Mouse (Mus musculus): Measurements from ENCODE around the gene Pgf. TPM values are rescaled to one million over a fixed set of nuclear protein-coding genes. Genes with fewer than 3 reads are reported as not detected.

Gene Pgf
- polyA plus RNA-seq (2014; fragmentation: Nextera tagmentation; extraction: Ambion mirVana), result 9.0 and 12.7 TPM in 2 replicates

DNA sequence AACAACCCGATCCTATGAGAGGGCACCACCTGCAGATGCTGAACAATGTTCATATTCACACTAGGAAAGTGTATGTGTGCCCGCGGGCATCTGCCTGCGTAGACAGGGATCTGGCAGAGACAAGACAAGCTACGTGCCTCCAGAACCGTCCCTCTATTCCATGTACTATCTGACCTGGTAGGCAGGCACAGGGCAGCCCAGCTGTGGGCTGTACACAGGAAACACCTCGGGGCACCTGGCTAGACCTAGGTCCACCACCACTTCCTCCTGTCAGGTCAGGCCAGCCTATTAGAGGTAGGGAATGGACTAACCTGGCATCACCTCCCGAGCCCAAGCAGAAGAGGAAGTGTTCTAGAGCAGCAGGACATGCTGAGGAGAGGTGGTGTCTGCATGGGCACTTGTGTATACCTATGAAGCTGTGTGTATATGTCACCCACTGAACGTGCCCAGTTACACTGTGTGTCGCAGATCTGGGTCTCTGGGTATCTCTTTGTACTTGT, at the start of gene Pgf:
Gene Pgf, minus strand, starts transcription at position 51 of the 500 bp plus-strand sequence.
- peaks cover 48% of the 10 kb centered on the region for H3K4me1 ChIP-seq (ENCODE audit: control insufficient read depth, insufficient read depth, low read length)
- no peaks in the 10 kb centered on the region for H3K36me3 ChIP-seq (ENCODE audit: control insufficient read depth, insufficient read depth, low read length)
- peak within 1 kb of the TSS; percentile 53 for H3K9ac ChIP-seq (ENCODE audit: low read depth, low read length)
- no peaks in the 10 kb centered on the region for H3K9me3 ChIP-seq (replicated peaks; ENCODE audit: control insufficient read depth, low read length)
- no peak within 1 kb of the TSS for H3K27ac ChIP-seq (ENCODE audit: low read depth, low read length)
- H3K27me3 ChIP-seq (ENCODE audit: control insufficient read depth, insufficient read depth, low read length), result peaks cover 8% of the 10 kb centered on the region
- peak within 1 kb of the TSS; percentile 38 for H3K4me3 ChIP-seq (ENCODE audit: low read depth, low read length)
- H3K4me2 ChIP-seq, result peak within 1 kb of the TSS; percentile 65
- no peak for ATAC-seq (replicated peaks; ENCODE audit: insufficient number of reproducible peaks, low FRiP score, low TSS enrichment)
- WGBS (ENCODE audit: insufficient replicate concordance), result 78% methylated on average over 10 of the region's 10 CpGs

DNA sequence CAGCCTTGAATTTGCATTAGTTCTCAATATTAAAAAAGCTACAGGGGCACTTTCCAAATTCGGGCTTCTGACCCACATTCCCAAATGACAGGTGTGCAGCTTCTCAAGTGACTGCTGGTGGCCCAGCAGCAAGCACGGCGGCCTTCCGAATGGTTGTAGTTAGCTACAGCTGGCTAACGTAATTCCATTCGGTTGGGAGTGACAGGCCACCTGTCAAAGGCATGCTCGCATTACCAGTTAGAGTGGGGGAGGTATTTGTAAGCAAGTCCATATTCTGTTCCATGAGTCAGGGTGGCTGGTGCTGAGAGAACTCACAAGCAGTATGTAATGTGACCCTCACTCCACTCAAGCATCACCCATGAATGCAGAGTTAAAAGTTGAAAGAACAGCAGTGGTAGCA, 49.6 kb upstream of the Pgf start:
- no peak overlapping the region for H3K27ac ChIP-seq (ENCODE audit: low read depth, low read length)
- no peak for ATAC-seq (replicated peaks; ENCODE audit: insufficient number of reproducible peaks, low FRiP score, low TSS enrichment)
- 61% methylated on average over 7 of the region's 7 CpGs for WGBS (ENCODE audit: insufficient replicate concordance)
- no peak overlapping the region for H3K4me3 ChIP-seq (ENCODE audit: low read depth, low read length)
- H3K4me1 ChIP-seq (ENCODE audit: control insufficient read depth, insufficient read depth, low read length), result peaks cover 7% of the 10 kb centered on the region
- no peaks in the 10 kb centered on the region for H3K27me3 ChIP-seq (ENCODE audit: control insufficient read depth, insufficient read depth, low read length)
- H3K9me3 ChIP-seq (replicated peaks; ENCODE audit: control insufficient read depth, low read length), result no peaks in the 10 kb centered on the region
- no peak overlapping the region for H3K9ac ChIP-seq (ENCODE audit: low read depth, low read length)
- no peak overlapping the region for H3K4me2 ChIP-seq
- peaks cover 27% of the 10 kb centered on the region for H3K36me3 ChIP-seq (ENCODE audit: control insufficient read depth, insufficient read depth, low read length)

DNA sequence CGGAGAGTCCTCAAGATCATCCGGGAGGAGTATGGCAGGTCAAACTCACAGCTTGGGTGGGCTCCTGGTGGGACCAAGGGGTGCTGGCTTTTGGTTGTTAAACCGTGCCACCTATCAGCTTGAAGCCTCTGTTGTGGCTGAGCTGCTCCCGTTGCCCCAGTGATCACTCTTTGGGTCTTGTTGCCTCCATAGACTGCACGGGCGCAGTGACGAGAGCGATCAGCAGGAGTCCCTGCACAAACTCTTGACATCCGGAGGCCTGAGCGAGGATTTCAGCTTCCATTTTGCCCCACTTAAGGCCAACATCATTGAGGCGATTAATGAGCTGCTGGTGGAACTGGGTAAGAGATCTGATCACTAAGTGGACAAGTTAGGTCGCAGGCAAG, 42.3 kb upstream of the Pgf start:
- H3K4me2 ChIP-seq, result peak overlapping the region; percentile 83
- no peak for ATAC-seq (replicated peaks; ENCODE audit: insufficient number of reproducible peaks, low FRiP score, low TSS enrichment)
- H3K27me3 ChIP-seq (ENCODE audit: control insufficient read depth, insufficient read depth, low read length), result no peaks in the 10 kb centered on the region
- peak overlapping the region; percentile 32; the same call in 1 of the 2 replicates for H3K27ac ChIP-seq (ENCODE audit: low read depth, low read length)
- peaks cover 16% of the 10 kb centered on the region for H3K36me3 ChIP-seq (ENCODE audit: control insufficient read depth, insufficient read depth, low read length)
- 3% methylated on average over 12 of the region's 12 CpGs for WGBS (ENCODE audit: insufficient replicate concordance)
- no peaks in the 10 kb centered on the region for H3K9me3 ChIP-seq (replicated peaks; ENCODE audit: control insufficient read depth, low read length)
- H3K4me1 ChIP-seq (ENCODE audit: control insufficient read depth, insufficient read depth, low read length), result peaks cover 4% of the 10 kb centered on the region; the same call in 1 of the 2 replicates
- peak overlapping the region; percentile 93 for H3K4me3 ChIP-seq (ENCODE audit: low read depth, low read length)
- peak overlapping the region; percentile 81 for H3K9ac ChIP-seq (ENCODE audit: low read depth, low read length)

DNA sequence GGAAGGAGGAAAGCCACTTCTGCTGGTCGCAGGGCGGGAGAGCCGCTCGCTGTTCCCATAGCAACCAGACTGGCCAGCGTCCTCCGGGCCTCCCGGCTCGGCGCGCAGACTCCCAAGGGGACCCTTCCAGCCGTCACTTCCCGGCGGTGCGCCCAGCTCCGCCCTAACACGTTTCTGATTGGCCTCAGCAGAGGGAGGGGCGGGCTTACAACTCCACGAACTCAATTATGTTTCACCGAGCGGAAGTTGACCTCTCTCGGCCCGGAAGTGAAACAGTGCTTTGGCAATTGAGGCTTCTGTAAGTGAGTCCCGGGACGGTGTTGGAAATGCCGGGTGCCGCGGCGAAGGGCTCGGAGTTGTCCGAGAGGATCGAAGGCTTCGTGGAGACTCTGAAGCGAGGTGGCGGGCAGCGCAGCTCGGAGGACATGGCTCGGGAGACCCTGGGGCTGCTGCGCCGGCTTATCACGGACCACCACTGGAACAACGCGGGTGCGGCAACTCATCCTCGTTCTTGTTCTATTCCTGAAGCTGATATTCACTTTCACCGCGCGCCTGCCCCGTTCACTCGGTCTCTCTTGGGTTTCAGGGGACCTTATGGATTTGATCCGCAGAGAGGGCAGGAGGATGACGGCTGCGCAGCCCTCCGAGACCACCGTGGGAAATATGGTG, 41.8 kb upstream of the Pgf start, which contains the start of gene Eif2b2:
Gene Eif2b2, plus strand, starts transcription at position 246 of the 669 bp plus-strand sequence.
- peaks cover 14% of the 10 kb centered on the region for H3K36me3 ChIP-seq (ENCODE audit: control insufficient read depth, insufficient read depth, low read length)
- H3K27ac ChIP-seq (ENCODE audit: low read depth, low read length), result peak within 1 kb of the TSS; percentile 32; the same call in 1 of the 2 replicates
- no peaks in the 10 kb centered on the region for H3K9me3 ChIP-seq (replicated peaks; ENCODE audit: control insufficient read depth, low read length)
- peak within 1 kb of the TSS; percentile 83 for H3K4me2 ChIP-seq
- under 1% methylated on average over 53 of the region's 54 CpGs for WGBS (ENCODE audit: insufficient replicate concordance)
- H3K27me3 ChIP-seq (ENCODE audit: control insufficient read depth, insufficient read depth, low read length), result no peaks in the 10 kb centered on the region
- ATAC-seq (replicated peaks; ENCODE audit: insufficient number of reproducible peaks, low FRiP score, low TSS enrichment), result peak; percentile 100
- peaks cover 4% of the 10 kb centered on the region; the same call in 1 of the 2 replicates for H3K4me1 ChIP-seq (ENCODE audit: control insufficient read depth, insufficient read depth, low read length)
- H3K4me3 ChIP-seq (ENCODE audit: low read depth, low read length), result peak within 1 kb of the TSS; percentile 93
- H3K9ac ChIP-seq (ENCODE audit: low read depth, low read length), result peak within 1 kb of the TSS; percentile 81

DNA sequence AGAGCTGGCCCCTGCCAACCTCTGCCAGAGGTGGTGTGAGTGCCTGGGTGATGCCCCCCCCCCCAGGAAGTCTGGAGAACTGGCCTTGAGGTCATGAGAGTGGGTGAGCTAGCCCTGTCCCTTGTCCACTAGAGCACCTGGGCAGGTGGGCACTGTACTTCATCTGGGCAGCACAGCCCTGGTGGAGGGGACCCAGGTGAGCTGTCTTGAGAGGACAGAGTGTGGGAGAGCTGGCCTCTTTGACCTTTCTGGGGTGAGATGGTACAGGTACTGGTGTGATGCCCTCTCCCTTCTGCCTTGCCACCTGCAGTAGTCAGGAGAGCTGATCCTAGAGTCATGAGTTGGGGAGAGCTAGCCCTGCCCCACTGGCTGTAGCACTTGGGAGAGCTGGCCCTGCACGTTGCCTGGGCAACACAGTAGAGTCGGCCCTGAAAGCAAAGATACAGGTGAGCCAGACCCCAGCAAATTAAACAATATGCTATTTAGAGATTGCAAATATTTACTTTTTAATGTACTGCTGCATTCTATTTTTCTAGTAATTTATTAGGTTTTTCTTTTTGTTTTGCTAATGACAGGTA, 40.2 kb upstream of the Pgf start:
- ATAC-seq (replicated peaks; ENCODE audit: insufficient number of reproducible peaks, low FRiP score, low TSS enrichment), result no peak
- H3K4me3 ChIP-seq (ENCODE audit: low read depth, low read length), result no peak overlapping the region
- H3K4me1 ChIP-seq (ENCODE audit: control insufficient read depth, insufficient read depth, low read length), result peaks cover 4% of the 10 kb centered on the region; the same call in 1 of the 2 replicates
- no peaks in the 10 kb centered on the region for H3K27me3 ChIP-seq (ENCODE audit: control insufficient read depth, insufficient read depth, low read length)
- no peak overlapping the region for H3K4me2 ChIP-seq
- H3K36me3 ChIP-seq (ENCODE audit: control insufficient read depth, insufficient read depth, low read length), result peaks cover 6% of the 10 kb centered on the region; the same call in 1 of the 2 replicates
- H3K9ac ChIP-seq (ENCODE audit: low read depth, low read length), result no peak overlapping the region
- H3K9me3 ChIP-seq (replicated peaks; ENCODE audit: control insufficient read depth, low read length), result no peaks in the 10 kb centered on the region
- 58% methylated on average over 2 of the region's 2 CpGs for WGBS (ENCODE audit: insufficient replicate concordance)
- H3K27ac ChIP-seq (ENCODE audit: low read depth, low read length), result no peak overlapping the region

DNA sequence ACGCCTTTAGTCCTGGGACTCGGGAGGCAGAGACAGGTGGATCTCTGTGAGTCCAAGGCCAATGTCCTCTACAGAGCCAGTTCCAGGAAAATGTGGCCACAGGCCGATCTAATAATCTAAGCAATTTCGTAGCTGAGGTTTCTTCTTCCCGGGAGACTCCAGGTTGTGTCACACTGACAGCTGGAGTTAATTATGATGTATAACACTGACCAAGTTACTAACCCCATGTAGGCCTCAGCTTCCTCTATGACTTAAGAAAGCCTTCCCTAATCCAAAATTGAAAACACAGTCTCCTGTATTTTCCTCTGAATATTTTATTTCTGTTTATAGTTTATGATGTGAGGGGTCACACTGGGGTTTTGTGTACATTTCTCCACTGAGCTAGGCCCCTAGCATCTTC, 37.4 kb upstream of the Pgf start:
- no peaks in the 10 kb centered on the region for H3K27me3 ChIP-seq (ENCODE audit: control insufficient read depth, insufficient read depth, low read length)
- no peak overlapping the region for H3K4me2 ChIP-seq
- no peak overlapping the region for H3K27ac ChIP-seq (ENCODE audit: low read depth, low read length)
- H3K9ac ChIP-seq (ENCODE audit: low read depth, low read length), result no peak overlapping the region; the same call in 1 of the 2 replicates
- WGBS (ENCODE audit: insufficient replicate concordance), result 69% methylated on average over 5 of the region's 5 CpGs
- H3K4me3 ChIP-seq (ENCODE audit: low read depth, low read length), result no peak overlapping the region
- no peaks in the 10 kb centered on the region for H3K9me3 ChIP-seq (replicated peaks; ENCODE audit: control insufficient read depth, low read length)
- no peaks in the 10 kb centered on the region for H3K36me3 ChIP-seq (ENCODE audit: control insufficient read depth, insufficient read depth, low read length)
- ATAC-seq (replicated peaks; ENCODE audit: insufficient number of reproducible peaks, low FRiP score, low TSS enrichment), result no peak
- H3K4me1 ChIP-seq (ENCODE audit: control insufficient read depth, insufficient read depth, low read length), result peaks cover under 1% of the 10 kb centered on the region; the same call in 1 of the 2 replicates

DNA sequence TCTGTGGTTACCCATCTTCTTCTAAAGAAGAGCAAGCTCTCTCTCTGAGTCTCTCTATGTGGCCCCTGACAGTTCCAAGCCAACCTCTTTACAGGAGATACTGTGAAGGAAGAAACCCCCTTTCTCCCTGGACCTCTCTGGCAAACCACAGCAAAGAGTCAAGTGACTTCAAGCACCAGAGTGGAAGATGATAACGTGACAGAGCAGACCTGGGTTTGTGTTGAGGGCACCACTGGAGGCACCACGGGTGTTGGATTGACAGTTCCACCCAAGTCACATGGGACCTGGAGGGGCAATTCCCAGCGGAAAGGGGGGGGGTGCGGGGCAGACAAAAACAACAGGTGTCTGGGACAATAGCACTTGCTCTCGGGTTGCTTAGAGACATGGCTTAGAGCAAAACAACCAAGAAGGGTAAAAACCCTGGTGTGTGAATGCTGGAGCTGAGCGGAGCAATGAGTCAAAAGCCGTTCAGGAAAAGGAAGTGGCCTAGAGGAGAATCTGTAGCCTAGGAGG, 31.2 kb upstream of the Pgf start:
- no peak for ATAC-seq (replicated peaks; ENCODE audit: insufficient number of reproducible peaks, low FRiP score, low TSS enrichment)
- H3K27me3 ChIP-seq (ENCODE audit: control insufficient read depth, insufficient read depth, low read length), result no peaks in the 10 kb centered on the region
- no peak overlapping the region for H3K27ac ChIP-seq (ENCODE audit: low read depth, low read length)
- H3K9ac ChIP-seq (ENCODE audit: low read depth, low read length), result no peak overlapping the region
- no peaks in the 10 kb centered on the region for H3K9me3 ChIP-seq (replicated peaks; ENCODE audit: control insufficient read depth, low read length)
- H3K4me2 ChIP-seq, result no peak overlapping the region
- H3K4me3 ChIP-seq (ENCODE audit: low read depth, low read length), result no peak overlapping the region
- WGBS (ENCODE audit: insufficient replicate concordance), result 48% methylated on average over 7 of the region's 7 CpGs
- no peaks in the 10 kb centered on the region for H3K36me3 ChIP-seq (ENCODE audit: control insufficient read depth, insufficient read depth, low read length)
- no peaks in the 10 kb centered on the region for H3K4me1 ChIP-seq (ENCODE audit: control insufficient read depth, insufficient read depth, low read length)

DNA sequence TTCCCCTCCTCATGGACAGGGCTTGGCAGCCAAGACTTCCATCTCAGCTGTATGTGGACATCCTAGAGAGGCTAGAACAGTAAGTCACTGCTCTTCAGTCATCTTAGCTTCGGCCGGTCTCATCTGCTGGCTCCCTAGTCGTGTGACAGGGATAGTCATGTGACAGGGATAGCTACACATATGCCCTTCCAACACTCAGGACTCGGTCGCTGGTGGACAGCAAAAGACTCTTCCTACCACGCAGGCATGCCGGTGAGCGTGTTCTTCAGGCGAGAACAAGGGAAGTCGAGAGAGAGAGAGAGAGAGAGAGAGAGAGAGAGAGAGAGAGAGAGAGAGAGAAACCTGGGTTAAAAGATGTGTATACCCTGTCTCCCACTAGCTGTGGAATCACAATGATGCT, 27.8 kb upstream of the Pgf start:
- 83% methylated on average over 10 of the region's 10 CpGs for WGBS (ENCODE audit: insufficient replicate concordance)
- Histone ChIP-seq H3K4me1 (ENCODE audit: control insufficient read depth, insufficient read depth, low read length) (0 out of 2 replicates have a peak, but pooled peaks cover 5% of the 10 kb centered on the region), H3K4me3 (ENCODE audit: low read depth, low read length) (no peak overlapping the region), H3K27ac (ENCODE audit: low read depth, low read length) (no peak overlapping the region), H3K27me3 (ENCODE audit: control insufficient read depth, insufficient read depth, low read length) (no peaks in the 10 kb centered on the region), H3K9me3 (replicated peaks; ENCODE audit: control insufficient read depth, low read length) (no peaks in the 10 kb centered on the region), H3K36me3 (ENCODE audit: control insufficient read depth, insufficient read depth, low read length) (no peaks in the 10 kb centered on the region), H3K9ac (ENCODE audit: low read depth, low read length) (no peak overlapping the region), H3K4me2 (no peak overlapping the region)
- no peak for ATAC-seq (replicated peaks; ENCODE audit: insufficient number of reproducible peaks, low FRiP score, low TSS enrichment)

Measured in heart, embryonic 11.5 days (tissue).